ENCODE assay signal across 13 mouse cellular contexts in genomic region chr2:147367911-147368591, GRCm38 (mm10). TPM values are rescaled to one million over a fixed set of nuclear protein-coding genes. Genes with fewer than 3 reads are reported as not detected.
DNase-seq lines count a peak whose midpoint lies in the region; ATAC-seq and TF ChIP-seq lines count a peak whose summit lies in the region.
"Had no signal": no experiment of that assay in that cellular context is flagged by ENCODE, and none has a peak within 500 bp of the region (broad histone marks: within the 10 kb centered on the region; RNA-seq: fewer than 3 reads in every experiment).

No protein-coding gene starts in this region.

- H3K27me3 ChIP-seq in heart, embryonic 13.5 days (replicated peaks) = peaks cover 93% of the 10 kb centered on the region
- peaks cover 92% of the 10 kb centered on the region for H3K27me3 ChIP-seq in midbrain, embryonic 12.5 days
- H3K27me3 ChIP-seq in midbrain, embryonic 16.5 days (ENCODE audit: control insufficient read depth, insufficient read depth, low read depth, low read length) = peaks cover 78% of the 10 kb centered on the region
- peaks cover 93% of the 10 kb centered on the region for H3K27me3 ChIP-seq in heart, postnatal 0 days (ENCODE audit: control insufficient read depth, insufficient read depth, low read length)

- H3K4me2 ChIP-seq in heart, embryonic 13.5 days = peak overlapping the region; percentile 51
- no peak overlapping the region for H3K4me2 ChIP-seq in midbrain, embryonic 12.5 days (replicated peaks)
- no peak overlapping the region for H3K4me2 ChIP-seq in midbrain, embryonic 16.5 days (ENCODE audit: low read length)
- H3K4me2 ChIP-seq in heart, postnatal 0 days (ENCODE audit: low read depth, low read length) = peak overlapping the region; percentile 41

- H3K4me3 ChIP-seq in heart, embryonic 13.5 days = peak overlapping the region; percentile 36
- H3K4me3 ChIP-seq in midbrain, embryonic 12.5 days = 0 out of 2 replicates have a peak overlapping the region, but pooled peaks have one; percentile 3
- no peak overlapping the region for H3K4me3 ChIP-seq in midbrain, embryonic 16.5 days (ENCODE audit: low read depth, low read length)
- H3K4me3 ChIP-seq in heart, postnatal 0 days (ENCODE audit: low read depth, low read length) = peak overlapping the region; percentile 10

- no peaks in the 10 kb centered on the region for H3K36me3 ChIP-seq in heart, embryonic 13.5 days
- no peaks in the 10 kb centered on the region for H3K36me3 ChIP-seq in midbrain, embryonic 12.5 days
- no peaks in the 10 kb centered on the region for H3K36me3 ChIP-seq in midbrain, embryonic 16.5 days (ENCODE audit: control insufficient read depth, insufficient read depth, low read length)
- H3K36me3 ChIP-seq in heart, postnatal 0 days (replicated peaks; ENCODE audit: control insufficient read depth, insufficient read depth, low read length) = no peaks in the 10 kb centered on the region

- DNase-seq in heart, adult 9 months (ENCODE audit: low spot score in 2 of 2) = no peak
- no peak for DNase-seq in heart, postnatal 0 days (ENCODE audit: low spot score)
- DNase-seq in retina, postnatal 1 day = peak; percentile 20
- no peak for DNase-seq in cerebellum, adult 11-12 months
- no peak for DNase-seq in left cerebral cortex, adult 9 months (ENCODE audit: low spot score in 2 of 2)
- DNase-seq: lung, postnatal 10 days had no signal

- WGBS in heart, embryonic 13.5 days = 1% methylated on average over 32 of the region's 32 CpGs
- 1% methylated on average over 32 of the region's 32 CpGs for WGBS in midbrain, embryonic 12.5 days
- WGBS in midbrain, embryonic 16.5 days = under 1% methylated on average over 32 of the region's 32 CpGs
- WGBS in heart, postnatal 0 days = 4% methylated on average over 32 of the region's 32 CpGs

- no peak for TF ChIP-seq EP300 in heart, postnatal 0 days (IDR thresholded peaks at IDR 0.05; ENCODE audit: low read depth)

- ATAC-seq in heart, embryonic 13.5 days (ENCODE audit: extremely low read depth, insufficient number of reproducible peaks, low FRiP score, low TSS enrichment) = no peak
- no peak for ATAC-seq in midbrain, embryonic 12.5 days (ENCODE audit: low FRiP score, low read depth)
- no peak for ATAC-seq in midbrain, embryonic 16.5 days
- peak; percentile 33; the same call in 1 of the 2 replicates for ATAC-seq in heart, postnatal 0 days (ENCODE audit: insufficient read depth, low read depth)

- H3K27ac ChIP-seq in heart, embryonic 13.5 days (replicated peaks) = no peak overlapping the region
- H3K27ac ChIP-seq in midbrain, embryonic 12.5 days (replicated peaks) = no peak overlapping the region
- no peak overlapping the region for H3K27ac ChIP-seq in midbrain, embryonic 16.5 days (ENCODE audit: low read length)
- H3K27ac ChIP-seq in heart, postnatal 0 days (ENCODE audit: low read depth) = no peak overlapping the region

- no peaks in the 10 kb centered on the region for H3K9me3 ChIP-seq in heart, embryonic 13.5 days
- no peaks in the 10 kb centered on the region for H3K9me3 ChIP-seq in midbrain, embryonic 12.5 days
- H3K9me3 ChIP-seq in midbrain, embryonic 16.5 days (replicated peaks; ENCODE audit: control insufficient read depth, low read length, poor library complexity, severe bottlenecking) = no peaks in the 10 kb centered on the region
- no peaks in the 10 kb centered on the region for H3K9me3 ChIP-seq in heart, postnatal 0 days (replicated peaks; ENCODE audit: control insufficient read depth, low read length)

- H3K9ac ChIP-seq in heart, embryonic 13.5 days = no peak overlapping the region
- H3K9ac ChIP-seq in midbrain, embryonic 12.5 days (replicated peaks) = no peak overlapping the region
- no peak overlapping the region for H3K9ac ChIP-seq in midbrain, embryonic 16.5 days (ENCODE audit: low read depth, low read length)
- no peak overlapping the region for H3K9ac ChIP-seq in heart, postnatal 0 days (replicated peaks; ENCODE audit: low read depth, low read length)

- TF ChIP-seq CTCF in heart, postnatal 0 days (IDR thresholded peaks at IDR 0.05; ENCODE audit: low read depth) = no peak

- H3K4me1 ChIP-seq in heart, embryonic 13.5 days = peaks cover 25% of the 10 kb centered on the region
- H3K4me1 ChIP-seq in midbrain, embryonic 12.5 days = peaks cover 10% of the 10 kb centered on the region; the same call in 1 of the 2 replicates
- H3K4me1 ChIP-seq in midbrain, embryonic 16.5 days (ENCODE audit: control insufficient read depth, insufficient read depth, low read length) = peaks cover 6% of the 10 kb centered on the region; the same call in 1 of the 2 replicates
- no peaks in the 10 kb centered on the region for H3K4me1 ChIP-seq in heart, postnatal 0 days (ENCODE audit: control insufficient read depth, insufficient read depth)

RNA-seq across cellular contexts. Expression of gene Pax1, which starts 6.3 kb away (rescaled TPM):
- 0.09 and 1.4 TPM in 2 replicates for polyA plus RNA-seq in heart, embryonic 13.5 days (2015; fragmentation: Nextera tagmentation; extraction: Ambion mirVana)
- 0.69 and 0.70 TPM in 2 replicates for polyA plus RNA-seq in midbrain, embryonic 12.5 days (2016; fragmentation: Nextera tagmentation; extraction: Ambion mirVana)
- not detected in 2 replicates for polyA plus RNA-seq in midbrain, embryonic 16.5 days (2015; fragmentation: Nextera tagmentation; extraction: Ambion mirVana)
- 0.04 TPM in 1 of 2 replicates, not detected in the other for total RNA-seq in heart, postnatal 0 days (2014; rRNA removed; ENCODE audit: low replicate concordance)
- polyA plus RNA-seq in heart, postnatal 0 days (2015; fragmentation: Nextera tagmentation; extraction: Ambion mirVana) = not detected in 2 replicates
- total RNA-seq: common myeloid progenitor, adult 5-6 weeks; granulocyte monocyte progenitor cell, adult 5-6 weeks; layer of hippocampus, postnatal 10 days had no signal
- polyA plus RNA-seq: stomach, embryonic 14.5 days had no signal

Comparison
In these comparisons a context has a peak if more than half of its experiments do, and no peak if none do; other contexts are left out.
1. H3K4me2 ChIP-seq: peak in heart, embryonic 13.5 days (single experiment) and heart, postnatal 0 days (single experiment); none in midbrain, embryonic 12.5 days (single experiment) and midbrain, embryonic 16.5 days (single experiment).